Mouse (Mus musculus) intestine, embryonic 15.5 days (tissue): ENCODE measurements at regions not wholly inside any gene's neighbourhood (a gene's known extent, or its start where the extent isn't known, plus 50 kb on each side); places are given as distances from the start of the nearest gene placed in this dataset.

Experiments
- ATAC-seq: fragments of 200-750 bp; cut with Nextera tagmentation; 2 replicates; pipeline ENCODE4 v1.8.0; 2017; ENCODE audit warnings: moderate TSS enrichment, moderate library complexity
- H3K27ac ChIP-seq: fragments of 300-500 bp; sonication (generic); 2 replicates; pipeline ENCODE4 v1.5.1; 2015; ENCODE audit warnings: mild to moderate bottlenecking, inconsistent platforms
- H3K27me3 ChIP-seq: fragments of 300-500 bp; sonication (generic); replicated peaks from 2 replicates; pipeline ENCODE4 v1.6.1; 2015; ENCODE audit warnings: inconsistent platforms
- H3K36me3 ChIP-seq: fragments of 300-500 bp; sonication (generic); 2 replicates; pipeline ENCODE4 v1.6.1; 2015; ENCODE audit warnings: inconsistent platforms
- H3K4me1 ChIP-seq: fragments of 300-500 bp; sonication (generic); replicated peaks from 2 replicates; pipeline ENCODE4 v1.6.1; 2015; ENCODE audit warnings: inconsistent platforms
- H3K4me2 ChIP-seq: fragments of 300-500 bp; sonication (generic); replicated peaks from 2 replicates; pipeline ENCODE4 v1.6.1; 2015; ENCODE audit warnings: mild to moderate bottlenecking, inconsistent platforms
- H3K4me3 ChIP-seq: fragments of 300-500 bp; sonication (generic); replicated peaks from 2 replicates; pipeline ENCODE4 v1.5.1; 2015; ENCODE audit warnings: inconsistent platforms
- H3K9ac ChIP-seq: fragments of 300-500 bp; sonication (generic); 2 replicates; pipeline ENCODE4 v1.6.1; 2015; ENCODE audit warnings: inconsistent platforms
- H3K9me3 ChIP-seq: fragments of 300-500 bp; sonication (generic); 2 replicates; pipeline ENCODE4 v1.6.1; 2016; ENCODE audit warnings: inconsistent platforms
- WGBS: fragments of 180-500 bp; shearing (Covaris S2); methylation state at CpG from one replicate; pipeline ENCODE4 v1.1.7; 2015; 5-methylcytosine and 5-hydroxymethylcytosine counted together

- H3K9ac ChIP-seq: no peak overlapping the region
- H3K9me3 ChIP-seq: no peaks in the 10 kb centered on the region
- no peak overlapping the region for H3K4me3 ChIP-seq
- H3K27me3 ChIP-seq: no peaks in the 10 kb centered on the region
- H3K36me3 ChIP-seq: no peaks in the 10 kb centered on the region
- no peak overlapping the region for H3K4me2 ChIP-seq
- H3K4me1 ChIP-seq: no peaks in the 10 kb centered on the region
- ATAC-seq: no peak
- no peak overlapping the region for H3K27ac ChIP-seq
These were observed 702.5 kb upstream of the Alcam start for GRCm38 (mm10) chr16:53156352-53156751.

GRCm38 (mm10) chr16:53130677-53131076 is 676.8 kb upstream of the Alcam start:
- Histone ChIP-seq H3K36me3 (no peaks in the 10 kb centered on the region), H3K27me3 (no peaks in the 10 kb centered on the region), H3K4me3 (no peak overlapping the region), H3K9me3 (no peaks in the 10 kb centered on the region), H3K4me2 (no peak overlapping the region), H3K9ac (no peak overlapping the region), H3K27ac (no peak overlapping the region), H3K4me1 (no peaks in the 10 kb centered on the region)
- WGBS: 66% methylated on average over 2 of the region's 2 CpGs
- no peak for ATAC-seq

DNA sequence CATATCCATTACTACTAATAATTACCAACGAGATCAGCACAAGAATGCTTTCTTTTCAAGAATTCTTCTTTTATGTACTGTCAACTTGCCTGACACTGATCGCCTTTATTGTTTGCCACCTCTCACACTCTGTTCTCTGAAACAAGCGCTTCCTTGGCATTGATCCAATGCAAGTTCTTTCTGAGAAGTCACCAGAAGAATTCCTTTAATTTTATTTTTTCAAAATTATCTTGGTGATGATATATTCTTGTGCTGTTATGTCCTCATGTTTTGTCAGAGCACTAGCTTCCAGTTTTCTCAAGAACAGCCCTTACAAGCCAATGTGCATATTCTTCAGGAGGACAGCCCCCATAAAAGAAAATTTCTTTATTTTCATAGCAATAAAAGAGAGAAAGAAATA is 654.9 kb upstream of the Alcam start:
- WGBS: 70% methylated on average over 3 of the region's 3 CpGs
- no peaks in the 10 kb centered on the region for H3K9me3 ChIP-seq
- no peak overlapping the region for H3K27ac ChIP-seq
- no peak overlapping the region for H3K4me3 ChIP-seq
- no peaks in the 10 kb centered on the region for H3K36me3 ChIP-seq
- H3K4me1 ChIP-seq: no peaks in the 10 kb centered on the region
- no peak overlapping the region for H3K4me2 ChIP-seq
- no peak overlapping the region for H3K9ac ChIP-seq
- no peaks in the 10 kb centered on the region for H3K27me3 ChIP-seq
- ATAC-seq: no peak

- H3K4me3 ChIP-seq: no peak overlapping the region
- no peaks in the 10 kb centered on the region for H3K27me3 ChIP-seq
- WGBS: 44% methylated on average over 2 of the region's 2 CpGs
- no peaks in the 10 kb centered on the region for H3K9me3 ChIP-seq
- H3K4me1 ChIP-seq: no peaks in the 10 kb centered on the region
- no peaks in the 10 kb centered on the region for H3K36me3 ChIP-seq
- H3K9ac ChIP-seq: no peak overlapping the region
- H3K4me2 ChIP-seq: no peak overlapping the region
- ATAC-seq: no peak
- no peak overlapping the region for H3K27ac ChIP-seq
These were observed 641.6 kb upstream of the Alcam start for GRCm38 (mm10) chr16:53095396-53095929.

DNA sequence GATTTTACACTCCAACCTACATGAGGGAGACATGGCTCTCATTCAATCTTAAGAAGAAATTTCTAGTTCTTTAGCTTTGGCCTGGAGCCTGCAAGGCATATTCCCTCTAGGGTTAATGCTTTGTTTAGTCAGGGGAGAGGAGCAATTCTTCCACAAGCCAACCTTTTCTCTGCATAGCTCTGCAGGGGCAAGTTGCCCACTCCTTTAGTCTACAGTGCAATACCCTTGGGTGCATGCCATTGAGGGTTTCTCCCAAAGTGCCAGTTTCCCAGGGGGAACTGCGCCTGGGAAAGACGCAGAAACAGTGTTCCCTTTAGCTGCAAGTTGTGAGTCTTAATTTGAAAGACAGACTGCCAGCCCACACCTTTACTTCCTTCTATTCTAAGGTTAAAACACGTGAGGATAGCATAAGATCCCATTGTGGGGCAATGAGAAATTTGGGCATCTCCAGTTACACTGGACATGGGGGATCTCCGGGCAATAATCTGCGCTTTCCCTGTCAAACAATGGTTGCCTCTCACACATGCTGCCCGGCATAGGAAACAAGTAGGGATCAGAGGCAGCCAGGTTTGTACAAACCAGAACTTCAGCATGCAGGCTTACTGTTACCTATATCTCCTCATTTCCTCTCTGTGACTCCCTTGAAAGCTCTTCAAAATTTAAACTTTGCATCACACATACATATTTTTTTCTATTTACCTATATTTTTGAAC is 620.1 kb upstream of the Alcam start:
- H3K9ac ChIP-seq: no peak overlapping the region
- H3K27me3 ChIP-seq: no peaks in the 10 kb centered on the region
- H3K9me3 ChIP-seq: no peaks in the 10 kb centered on the region
- ATAC-seq: no peak
- H3K4me1 ChIP-seq: no peaks in the 10 kb centered on the region
- no peak overlapping the region for H3K27ac ChIP-seq
- H3K36me3 ChIP-seq: no peaks in the 10 kb centered on the region
- no peak overlapping the region for H3K4me2 ChIP-seq
- no peak overlapping the region for H3K4me3 ChIP-seq
- WGBS: 73% methylated on average over 6 of the region's 6 CpGs

DNA sequence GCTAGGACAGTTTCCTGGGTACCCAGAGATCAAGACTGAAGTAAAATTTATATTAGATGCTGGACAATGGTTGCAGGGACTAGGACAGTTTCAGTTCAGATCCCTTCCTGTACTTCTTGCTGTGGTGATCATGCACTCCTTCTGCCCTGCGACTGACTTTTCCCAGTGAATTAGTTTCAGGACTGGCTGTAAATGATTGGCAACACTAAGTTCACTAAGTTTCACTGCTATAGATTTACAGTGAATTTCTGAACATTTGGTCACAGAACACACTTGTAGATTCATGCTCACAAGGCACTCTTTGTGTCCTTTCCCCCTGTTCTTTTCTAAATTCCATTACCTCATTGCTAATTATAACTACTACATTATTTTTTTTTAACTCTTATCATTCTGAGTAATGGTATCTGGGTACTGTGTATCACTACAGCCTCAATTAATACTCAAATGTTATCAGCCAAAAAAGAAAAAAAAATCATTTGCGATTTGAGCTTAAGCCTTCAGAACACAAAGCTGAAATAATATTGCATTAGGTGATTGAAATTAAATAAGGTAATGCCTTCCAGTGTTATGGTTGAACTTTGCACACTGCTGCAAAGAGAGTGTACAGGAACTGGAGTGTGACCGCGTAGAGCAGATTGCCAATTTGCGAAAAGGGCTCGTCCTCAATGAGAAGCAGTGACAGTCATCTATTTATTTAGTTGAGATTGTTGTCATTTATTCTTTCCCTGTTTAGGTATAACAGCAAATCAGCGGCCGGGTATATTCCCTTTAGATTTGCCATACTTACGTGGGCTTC is 618.2 kb upstream of the Alcam start:
- Histone ChIP-seq H3K27ac (no peak overlapping the region), H3K27me3 (no peaks in the 10 kb centered on the region), H3K9me3 (no peaks in the 10 kb centered on the region), H3K4me2 (no peak overlapping the region), H3K4me3 (no peak overlapping the region), H3K4me1 (no peaks in the 10 kb centered on the region), H3K36me3 (no peaks in the 10 kb centered on the region), H3K9ac (no peak overlapping the region)
- no peak for ATAC-seq
- WGBS: 87% methylated on average over 9 of the region's 9 CpGs

DNA sequence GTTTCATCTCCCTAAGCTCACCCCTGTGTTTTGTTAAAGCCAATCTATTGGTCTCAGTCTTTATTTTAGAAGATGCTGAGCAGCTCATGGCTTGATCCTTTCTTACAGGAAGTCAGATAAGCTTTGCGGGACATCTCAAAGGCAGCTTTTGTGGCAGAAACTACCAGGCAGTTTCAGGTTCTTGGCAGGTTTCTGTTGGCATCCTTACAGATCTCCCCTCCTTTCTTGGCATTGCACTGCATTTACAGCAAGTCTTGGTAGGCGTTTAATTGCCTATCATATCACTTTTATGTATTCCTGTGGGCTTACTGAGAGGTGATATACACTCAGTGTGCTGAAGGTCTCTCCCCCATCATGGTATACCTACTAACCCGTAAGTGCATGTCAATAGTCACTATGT is 610.3 kb upstream of the Alcam start:
- Histone ChIP-seq H3K36me3 (no peaks in the 10 kb centered on the region), H3K4me2 (no peak overlapping the region), H3K4me3 (no peak overlapping the region), H3K27me3 (no peaks in the 10 kb centered on the region), H3K9ac (no peak overlapping the region), H3K27ac (no peak overlapping the region), H3K9me3 (no peaks in the 10 kb centered on the region), H3K4me1 (no peaks in the 10 kb centered on the region)
- no peak for ATAC-seq
- 77% methylated on average over 3 of the region's 3 CpGs for WGBS

GRCm38 (mm10) chr16:53063061-53063460 is 609.2 kb upstream of the Alcam start:
- Histone ChIP-seq H3K4me1 (no peaks in the 10 kb centered on the region), H3K9me3 (no peaks in the 10 kb centered on the region), H3K9ac (no peak overlapping the region), H3K4me3 (no peak overlapping the region), H3K4me2 (no peak overlapping the region), H3K27ac (no peak overlapping the region), H3K36me3 (no peaks in the 10 kb centered on the region), H3K27me3 (no peaks in the 10 kb centered on the region)
- ATAC-seq: no peak
- 49% methylated on average over 5 of the region's 5 CpGs for WGBS

GRCm38 (mm10) chr16:53026056-53026455 is 572.2 kb upstream of the Alcam start:
- H3K9ac ChIP-seq: no peak overlapping the region
- no peak overlapping the region for H3K4me3 ChIP-seq
- H3K4me1 ChIP-seq: no peaks in the 10 kb centered on the region
- H3K27me3 ChIP-seq: no peaks in the 10 kb centered on the region
- no peaks in the 10 kb centered on the region for H3K9me3 ChIP-seq
- H3K4me2 ChIP-seq: no peak overlapping the region
- H3K36me3 ChIP-seq: no peaks in the 10 kb centered on the region
- WGBS: 68% methylated on average over 1 of the region's 1 CpGs
- no peak for ATAC-seq
- H3K27ac ChIP-seq: no peak overlapping the region

- no peak overlapping the region for H3K9ac ChIP-seq
- WGBS: 65% methylated on average over 1 of the region's 1 CpGs
- H3K27me3 ChIP-seq: no peaks in the 10 kb centered on the region
- H3K4me2 ChIP-seq: no peak overlapping the region
- H3K4me3 ChIP-seq: no peak overlapping the region
- H3K4me1 ChIP-seq: no peaks in the 10 kb centered on the region
- H3K9me3 ChIP-seq: no peaks in the 10 kb centered on the region
- ATAC-seq: no peak
- H3K36me3 ChIP-seq: no peaks in the 10 kb centered on the region
- no peak overlapping the region for H3K27ac ChIP-seq
These were observed 558.0 kb upstream of the Alcam start for GRCm38 (mm10) chr16:53011847-53012246.

- Histone ChIP-seq H3K36me3 (no peaks in the 10 kb centered on the region), H3K9ac (no peak overlapping the region), H3K4me2 (no peak overlapping the region), H3K27me3 (no peaks in the 10 kb centered on the region), H3K27ac (no peak overlapping the region), H3K9me3 (no peaks in the 10 kb centered on the region), H3K4me3 (no peak overlapping the region), H3K4me1 (no peaks in the 10 kb centered on the region)
- 82% methylated on average over 1 of the region's 1 CpGs for WGBS
- ATAC-seq: no peak
These were observed 535.1 kb upstream of the Alcam start for GRCm38 (mm10) chr16:52988852-52989397.

DNA sequence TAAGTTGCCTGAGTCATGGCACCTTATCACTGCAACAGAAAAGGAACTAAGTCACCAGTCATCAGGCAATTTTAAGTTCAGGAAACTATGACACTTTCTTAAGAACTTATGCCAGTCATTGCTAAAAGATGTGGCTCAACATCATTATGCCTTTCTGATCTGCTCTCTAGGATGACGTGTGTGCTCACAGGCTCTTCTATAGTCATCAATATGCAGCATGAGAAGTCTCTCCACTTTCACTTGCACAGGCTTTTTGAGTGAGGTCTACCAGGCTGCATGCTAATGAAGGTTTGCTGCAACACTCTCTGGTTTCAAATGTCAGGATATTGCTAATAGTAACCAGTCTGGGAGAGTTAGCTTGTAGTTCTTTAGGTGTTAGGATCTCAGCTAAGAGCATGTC is 530.5 kb upstream of the Alcam start:
- Histone ChIP-seq H3K4me1 (no peaks in the 10 kb centered on the region), H3K36me3 (no peaks in the 10 kb centered on the region), H3K4me2 (no peak overlapping the region), H3K27me3 (no peaks in the 10 kb centered on the region), H3K9me3 (no peaks in the 10 kb centered on the region), H3K4me3 (no peak overlapping the region), H3K27ac (no peak overlapping the region), H3K9ac (no peak overlapping the region)
- WGBS: 61% methylated on average over 1 of the region's 1 CpGs
- ATAC-seq: no peak
